Mouse (Mus musculus) adrenal gland (tissue): ENCODE data around the gene 1300017J02Rik.

Source experiments
- intact Hi-C: fragments of 180-260 bp; cut with DNase I; formaldehyde crosslinking; loops from one replicate; pipeline ENCODE4 v1.15.1; 2025

The 1300017J02Rik gene

DNA sequence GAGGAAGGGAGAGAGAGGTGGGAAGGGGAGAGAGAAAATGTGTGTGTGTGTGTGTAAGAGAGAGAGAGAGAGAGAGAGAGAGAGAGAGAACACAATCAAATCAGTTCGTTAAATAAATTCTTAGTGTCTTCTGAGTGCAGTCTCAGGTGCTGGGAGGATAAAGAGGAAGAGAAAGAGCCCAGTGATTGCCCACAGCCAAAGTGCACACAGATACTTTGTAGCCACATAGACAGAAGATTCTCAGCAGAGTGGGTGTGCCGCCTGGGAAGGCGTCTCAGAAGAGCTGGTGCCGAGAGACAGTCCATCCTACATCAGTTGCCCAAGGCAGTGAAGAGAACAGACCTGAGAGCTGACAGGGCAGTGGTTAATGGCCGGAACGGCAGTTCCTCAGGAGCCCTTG, 90.6 kb downstream of the 1300017J02Rik start:
- intact Hi-C loops = no loop called here

DNA sequence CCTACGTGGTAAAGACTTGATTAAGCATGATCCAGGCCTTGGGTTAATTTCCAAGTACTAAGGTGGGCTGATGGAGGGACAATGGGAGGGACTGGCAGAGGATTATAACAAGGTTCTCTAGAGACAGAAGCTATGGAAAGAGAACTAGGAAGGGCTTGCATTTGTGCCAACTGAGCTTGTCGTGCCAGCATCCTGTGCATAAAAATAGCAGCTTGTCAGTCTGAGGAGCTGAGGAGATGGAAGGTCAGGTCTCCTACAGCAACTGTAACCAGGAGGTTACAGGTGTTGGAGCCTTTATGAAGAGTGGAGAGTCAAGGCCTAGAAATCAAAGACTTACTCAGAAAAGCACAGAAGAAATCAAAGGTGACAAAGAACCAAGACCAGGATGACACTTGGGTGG, 91.3 kb downstream of the 1300017J02Rik start:
- intact Hi-C loops = no loop called here

DNA sequence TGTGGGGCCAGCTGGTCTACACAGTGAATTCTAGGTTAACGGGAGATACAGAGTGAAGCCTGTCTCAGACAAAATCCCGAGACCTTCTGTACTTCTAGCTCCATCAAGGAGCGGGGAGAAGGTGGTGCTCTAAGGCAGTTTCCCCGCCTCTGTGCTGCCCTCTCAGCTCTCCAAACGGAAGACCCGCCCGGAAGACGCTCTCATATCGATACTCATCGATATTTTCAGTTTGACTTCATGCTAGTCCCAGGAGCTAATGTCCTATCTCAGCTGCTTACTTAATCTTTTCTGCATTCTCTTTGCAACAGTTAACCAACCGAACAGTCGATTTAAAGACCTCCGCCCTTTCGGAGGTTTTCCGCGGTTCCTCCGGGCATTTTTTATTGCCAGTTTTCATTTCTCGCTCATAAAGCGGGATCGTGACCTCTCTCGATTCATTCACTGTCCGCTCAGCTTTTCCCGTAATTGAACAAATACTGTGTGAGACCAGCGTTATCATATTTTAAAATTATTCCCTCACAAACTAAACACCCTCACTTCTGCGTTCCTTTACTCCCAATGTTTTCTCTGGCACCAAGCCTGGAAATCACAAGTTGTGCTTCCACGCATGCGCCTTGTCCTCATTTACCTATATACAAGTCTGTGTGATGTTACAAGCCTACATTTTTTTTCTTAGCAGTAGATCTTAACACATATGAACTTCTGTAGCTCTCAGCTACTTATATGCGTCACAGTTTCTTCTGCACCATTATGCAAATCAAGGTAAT, 92.0 kb downstream of the 1300017J02Rik start:
- intact Hi-C loops = no loop called here

DNA sequence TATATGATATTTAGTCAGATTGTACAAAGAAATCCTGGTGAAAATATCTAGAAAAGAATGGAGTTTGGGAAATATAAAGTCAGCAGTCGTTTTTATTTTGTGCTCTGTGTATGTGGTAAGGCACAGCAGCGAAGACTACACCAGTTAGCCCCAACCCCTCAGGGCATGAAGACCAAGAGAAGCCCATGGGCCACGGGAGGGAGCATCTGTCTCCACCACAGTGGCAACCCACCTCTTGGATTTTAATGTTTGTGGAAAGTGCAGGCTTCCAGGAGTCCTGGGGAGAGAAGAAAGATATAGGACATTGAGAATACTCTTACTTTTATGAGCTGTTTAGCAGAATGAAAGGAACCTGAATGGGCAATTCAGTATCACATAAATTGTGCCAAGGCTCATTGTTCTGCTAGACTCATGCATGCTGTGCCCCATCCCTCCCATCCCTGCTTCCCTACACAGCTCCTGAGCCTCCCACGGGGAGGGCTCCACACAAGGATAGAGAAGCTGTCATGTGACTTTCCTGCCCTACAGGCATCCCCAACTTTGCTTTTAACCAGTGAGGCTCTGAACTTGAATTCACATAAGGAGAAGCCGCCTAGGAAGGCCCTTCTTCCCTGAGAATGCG, 96.0 kb downstream of the 1300017J02Rik start:
- intact Hi-C loops = loop anchor here (5.0 kb wide), 1 partner anchor 93 kb away; no protein-coding TSS in a partner anchor

DNA sequence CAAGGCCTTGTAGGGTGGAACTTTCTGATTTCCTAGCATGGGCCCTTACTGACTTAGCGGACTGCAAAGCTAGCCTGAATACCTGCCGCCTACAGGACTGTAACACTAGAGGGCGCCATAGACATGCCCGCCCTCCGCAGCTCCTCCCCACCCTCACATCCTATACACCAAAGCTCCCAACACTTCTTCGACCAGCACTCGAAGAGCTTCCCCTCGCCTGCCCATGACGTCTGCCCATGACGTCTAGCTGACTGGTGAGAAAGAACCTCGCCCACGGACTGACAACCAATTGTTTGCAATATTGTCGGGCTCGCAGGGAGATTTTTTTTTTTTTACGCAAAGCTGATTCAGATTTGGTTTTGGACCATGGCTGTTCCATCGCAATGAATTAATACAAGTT, 97.0 kb downstream of the 1300017J02Rik start:
- intact Hi-C loops = loop anchor here (5.0 kb wide), 1 partner anchor 94 kb away; no protein-coding TSS in a partner anchor

DNA sequence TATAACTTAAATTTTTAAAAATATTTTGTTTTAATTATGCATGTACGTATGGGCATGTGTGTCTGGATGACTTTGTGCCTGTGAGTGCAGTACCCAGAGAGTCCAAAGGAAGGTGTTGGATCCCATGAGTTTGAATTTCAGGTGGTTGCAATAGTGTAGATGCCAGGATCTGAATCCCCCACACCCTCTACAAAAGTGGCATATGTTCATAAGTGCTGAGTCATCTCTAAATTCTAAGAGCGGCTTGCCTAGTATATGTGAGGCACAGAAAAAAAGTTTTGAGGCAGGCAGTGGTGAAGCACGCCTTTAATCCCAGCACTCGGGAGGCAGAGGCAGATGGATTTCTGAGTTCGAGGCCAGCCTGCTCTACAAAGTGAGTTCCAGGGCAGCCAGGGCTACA, 99.1 kb downstream of the 1300017J02Rik start:
- intact Hi-C loops = loop anchor here (5.0 kb wide), 1 partner anchor 97 kb away; no protein-coding TSS in a partner anchor

DNA sequence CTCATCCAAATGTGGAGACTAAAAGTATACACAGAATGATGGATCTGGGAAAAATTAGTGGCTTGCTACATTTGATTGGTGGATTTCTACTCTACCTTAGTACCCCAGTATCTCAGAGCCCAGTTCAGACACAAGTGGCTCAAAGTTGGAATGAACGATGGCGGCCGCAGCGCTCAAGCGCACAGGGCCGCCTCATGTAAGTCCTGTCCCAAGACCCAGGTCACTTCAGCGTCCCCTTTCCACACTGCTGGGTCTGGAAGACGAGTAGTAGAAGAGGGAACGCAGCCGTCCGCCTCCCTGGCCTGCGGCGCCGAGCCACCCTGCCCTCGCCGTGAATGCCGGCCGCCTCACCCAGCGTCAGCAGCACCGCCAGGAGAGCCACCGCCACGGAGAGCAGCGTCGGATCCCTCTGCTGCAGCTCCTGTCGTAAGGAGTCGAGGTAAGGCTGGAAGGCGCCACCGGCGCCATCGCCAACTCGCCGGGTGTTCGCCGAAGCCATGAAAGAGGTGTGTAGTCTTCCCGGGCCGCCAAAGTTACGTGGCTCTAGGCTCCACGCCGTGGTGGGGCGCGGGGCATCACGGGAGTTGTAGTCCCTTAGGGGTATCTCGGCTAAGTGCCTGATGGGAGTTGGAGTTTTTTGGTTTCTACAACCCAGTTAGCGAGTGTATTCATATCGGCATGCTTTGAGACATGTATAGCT, 103.2 kb downstream of the 1300017J02Rik start, which contains the start of gene Srprb:
Gene Srprb (minus strand): TSS at position 577 of the 700 bp plus-strand sequence.
- intact Hi-C loops = no loop called here
